In the genomic region with DNA sequence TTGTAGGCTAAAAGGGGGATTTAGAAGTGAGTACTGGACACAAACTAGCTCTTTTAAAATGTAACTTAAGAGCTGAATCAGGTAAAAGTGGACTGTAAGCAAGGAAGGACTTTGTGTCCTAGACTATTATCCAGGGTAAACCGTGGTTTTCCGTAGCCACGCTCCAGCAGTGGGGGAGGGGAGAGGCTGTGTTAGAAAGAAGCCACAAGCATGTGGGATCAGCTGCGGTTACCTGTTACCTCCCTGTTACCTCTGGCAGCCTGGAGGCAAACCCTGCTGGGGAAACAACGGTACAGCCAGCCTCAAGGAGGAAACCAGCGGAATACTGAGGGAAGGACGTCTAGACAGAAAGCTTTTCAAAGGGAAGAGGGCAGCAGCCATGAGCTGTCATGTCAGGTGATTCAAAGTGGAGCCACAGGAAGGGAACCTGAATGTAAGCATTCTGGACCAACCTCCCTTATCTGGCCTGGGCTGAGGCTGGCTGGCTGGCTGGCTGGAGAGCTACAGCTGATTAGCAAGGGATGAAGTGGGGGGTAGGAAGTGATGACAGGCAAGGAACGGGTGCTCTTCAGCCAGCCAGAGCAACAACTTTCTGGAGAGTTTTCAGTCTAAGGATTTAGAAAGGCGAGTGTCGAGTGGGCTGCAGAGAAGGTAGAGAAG, we compare ENCODE assay signal across 16 mouse cellular contexts. TPM values are rescaled to one million over a fixed set of nuclear protein-coding genes. Genes with fewer than 3 reads are reported as not detected.
DNase-seq lines count a peak whose midpoint lies in the region; ATAC-seq lines count a peak whose summit lies in the region.
"Had no signal": no experiment of that assay in that cellular context is flagged by ENCODE, and none has a peak within 500 bp of the region (broad histone marks: within the 10 kb centered on the region; RNA-seq: fewer than 3 reads in every experiment).

No protein-coding gene starts in this region.

- H3K27ac ChIP-seq in heart, embryonic 13.5 days (replicated peaks) = peak overlapping the region; percentile 78
- H3K27ac ChIP-seq in liver, embryonic 13.5 days = no peak overlapping the region
- H3K27ac ChIP-seq: forebrain, embryonic 12.5 days had no signal

- H3K9ac ChIP-seq in heart, embryonic 13.5 days = peak overlapping the region; percentile 5; the same call in 1 of the 2 replicates
- H3K9ac ChIP-seq in liver, embryonic 13.5 days = no peak overlapping the region
- H3K9ac ChIP-seq: forebrain, embryonic 12.5 days had no signal

- intact Hi-C loops in heart, postnatal 25 days (cut with DNase I) = no loop called here

- H3K4me3 ChIP-seq in heart, embryonic 13.5 days = peak overlapping the region; percentile 10
- H3K4me3 ChIP-seq in liver, embryonic 13.5 days (replicated peaks) = no peak overlapping the region
- H3K4me3 ChIP-seq: forebrain, embryonic 12.5 days had no signal

- H3K9me3 ChIP-seq in heart, embryonic 13.5 days = no peaks in the 10 kb centered on the region
- H3K9me3 ChIP-seq in liver, embryonic 13.5 days (replicated peaks) = no peaks in the 10 kb centered on the region
- H3K9me3 ChIP-seq: forebrain, embryonic 12.5 days had no signal

- DNase-seq in heart, postnatal 25 days (ENCODE audit: low spot score) = no peak
- peak; percentile 76 for DNase-seq in kidney, adult 18-20 months
- DNase-seq in liver, embryonic 13.5 days = no peak
- no peak for DNase-seq in natural killer cell, adult 2 months (ENCODE audit: low spot score in 2 of 2)
- DNase-seq in right cerebral cortex, postnatal 25 days = no peak
- DNase-seq in right cerebral cortex, adult 2 months (ENCODE audit: low spot score in 2 of 2) = no peak
- DNase-seq: adrenal gland, adult 2 months; gastrocnemius, postnatal 25 days; layer of hippocampus, postnatal 36 days; thymus, adult 2 months had no signal

- WGBS in heart, embryonic 13.5 days = 9% methylated on average over 10 of the region's 10 CpGs
- WGBS in liver, embryonic 13.5 days (ENCODE audit: insufficient replicate concordance) = 23% methylated on average over 10 of the region's 10 CpGs

- H3K4me1 ChIP-seq in heart, embryonic 13.5 days = peaks cover 21% of the 10 kb centered on the region
- 0 out of 2 replicates have a peak, but pooled peaks cover 2% of the 10 kb centered on the region for H3K4me1 ChIP-seq in liver, embryonic 13.5 days (replicated peaks)

- peak overlapping the region; percentile 62 for H3K4me2 ChIP-seq in heart, embryonic 13.5 days
- H3K4me2 ChIP-seq in liver, embryonic 13.5 days = 0 out of 2 replicates have a peak overlapping the region, but pooled peaks have one; percentile 21
- H3K4me2 ChIP-seq: forebrain, embryonic 12.5 days had no signal

- H3K27me3 ChIP-seq in heart, embryonic 13.5 days (replicated peaks) = no peaks in the 10 kb centered on the region
- no peaks in the 10 kb centered on the region for H3K27me3 ChIP-seq in liver, embryonic 13.5 days
- H3K27me3 ChIP-seq: forebrain, embryonic 12.5 days had no signal

- H3K36me3 ChIP-seq in heart, embryonic 13.5 days = peaks cover 3% of the 10 kb centered on the region; the same call in 1 of the 2 replicates
- H3K36me3 ChIP-seq in liver, embryonic 13.5 days = no peaks in the 10 kb centered on the region

- ATAC-seq in heart, embryonic 13.5 days (ENCODE audit: extremely low read depth, insufficient number of reproducible peaks, low FRiP score, low TSS enrichment) = peak; percentile 70; the same call in 1 of the 2 replicates
- ATAC-seq in common myeloid progenitor, adult 5-6 weeks (replicated peaks; ENCODE audit: low read depth, poor library complexity, severe bottlenecking) = peak; percentile 39
- no peak for ATAC-seq in liver, embryonic 13.5 days (ENCODE audit: low read depth)
- ATAC-seq: hindbrain, embryonic 16.5 days; midbrain, embryonic 16.5 days had no signal

RNA-seq across cellular contexts. Expression of gene B3galnt1, which starts 10.5 kb away (rescaled TPM):
- 23.7 and 27.0 TPM in 2 replicates for polyA plus RNA-seq in heart, embryonic 13.5 days (2015; fragmentation: Nextera tagmentation; extraction: Ambion mirVana)
- total RNA-seq in heart, postnatal 25 days (2021) = 1 to 10 TPM; 1.9 to 2.1 TPM
- 1.0 TPM in 1 of 2 replicates, not detected in the other for total RNA-seq in common myeloid progenitor, adult 5-6 weeks (2017)
- polyA plus RNA-seq in liver, embryonic 13.5 days (2015; fragmentation: Nextera tagmentation; extraction: Ambion mirVana) = 3.7 and 3.9 TPM in 2 replicates
- total RNA-seq: neutrophil, adult 5-6 weeks had no signal
